Mouse (Mus musculus): ENCODE results near the gene Gimap8. TPM values are rescaled to one million over a fixed set of nuclear protein-coding genes. Genes with fewer than 3 reads are reported as not detected.
"Not testable (repeated sequence)": the region's sequence is repeated elsewhere in the genome, so short reads cannot be mapped to it uniquely, and the experiment has no call there.

Gimap8 gene
- total RNA-seq, 2 experiments from 2014 or later, result 1.3 to 1.8 TPM

DNA sequence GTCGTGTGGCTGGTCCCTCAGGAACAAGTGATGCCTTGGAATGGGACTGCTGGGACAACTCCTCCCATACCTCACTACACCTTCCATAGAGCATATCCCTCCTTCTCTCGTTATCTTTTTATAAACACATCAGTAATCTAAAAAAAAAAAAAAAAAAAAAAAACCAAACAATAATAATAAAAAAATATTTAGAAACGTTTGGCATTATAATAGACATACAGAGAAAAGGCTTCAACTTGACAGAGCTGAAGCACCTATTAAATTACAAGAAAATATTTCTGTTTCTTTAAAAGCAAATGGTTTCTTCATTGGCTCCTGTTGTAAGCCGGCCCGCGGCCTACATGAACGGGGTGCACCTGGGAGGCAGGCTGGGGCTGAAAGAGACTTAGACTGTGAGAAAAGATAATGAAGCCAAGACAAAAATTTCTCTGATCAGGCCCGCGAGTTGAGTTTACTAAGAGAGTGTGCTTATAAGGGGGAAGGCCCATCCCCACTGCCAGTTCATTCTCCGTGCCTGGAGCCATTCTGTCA lies 28.4 kb downstream of the Gimap8 start:
- DNase-seq (ENCODE audit: extremely low spot score in 1 of 2, low spot score in 2 of 2), result no peak

GRCm38 (mm10) chr6:48675931-48676859 lies 29.2 kb downstream of the Gimap8 start, which contains the start of gene Gimap9:
TSS of gene Gimap9 (plus strand) at chr6:48676129.
- DNase-seq (ENCODE audit: extremely low spot score in 1 of 2, low spot score in 2 of 2), result peak in 1 of 2 experiments; percentile 36
- intact Hi-C loops (cut with DNase I), result no loop called here

More for the DNA sequence above, 28.4 kb downstream of the Gimap8 start:
- intact Hi-C loops (cut with DNase I), result no loop called here

DNA sequence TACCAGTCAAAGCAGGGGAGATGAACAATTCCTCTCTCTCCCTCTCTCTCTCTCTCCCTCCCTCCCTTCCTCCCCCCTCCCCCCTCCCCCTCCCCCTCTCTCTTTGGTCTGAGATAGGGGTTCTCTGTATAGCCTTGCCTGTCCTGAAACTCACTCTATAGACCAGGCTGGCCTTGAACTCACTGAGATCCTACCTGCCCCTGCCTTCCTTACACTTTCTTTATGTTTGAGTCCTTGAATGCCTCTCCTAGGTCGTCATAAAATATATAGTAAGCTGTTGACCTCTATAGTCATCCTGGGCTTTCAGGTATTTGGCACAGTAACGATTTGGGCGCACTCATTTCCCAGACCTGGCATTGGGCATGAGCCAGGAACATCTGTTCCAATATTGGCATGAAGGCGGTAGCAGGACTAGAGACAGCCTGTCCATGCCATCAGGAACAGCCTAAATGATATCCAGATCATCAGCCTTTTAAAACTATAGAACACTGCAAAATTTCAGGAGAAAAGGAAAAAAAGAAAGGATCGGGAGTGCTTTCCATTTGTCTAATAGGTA lies 29.9 kb downstream of the Gimap8 start:
- intact Hi-C loops (cut with DNase I), result no loop called here

GRCm38 (mm10) chr6:48677492-48678345 lies 30.7 kb downstream of the Gimap8 start:
- DNase-seq (ENCODE audit: extremely low spot score in 1 of 2, low spot score in 2 of 2), result no peak
- intact Hi-C loops (cut with DNase I), result no loop called here

More for the DNA sequence above, 29.9 kb downstream of the Gimap8 start:
- no peak for DNase-seq (ENCODE audit: extremely low spot score in 1 of 2, low spot score in 2 of 2)

DNA sequence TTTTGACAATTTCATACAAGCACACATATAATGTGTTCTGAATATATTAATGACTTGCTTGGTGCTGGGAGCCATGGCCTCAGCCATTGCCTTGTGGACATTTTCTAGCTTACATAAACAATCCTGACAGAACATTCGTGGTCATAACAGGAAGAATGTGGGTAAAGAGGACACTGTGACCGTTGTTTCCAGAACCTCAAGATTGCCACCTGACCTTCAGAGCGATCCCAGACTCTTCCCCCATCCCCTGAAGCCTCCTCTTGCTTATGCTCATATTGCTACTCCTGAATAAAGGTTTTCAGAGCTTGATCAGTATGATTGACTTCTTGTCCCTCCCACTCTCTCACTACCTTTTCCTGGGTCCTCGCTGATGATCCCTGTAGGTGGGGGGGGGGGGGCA lies 31.4 kb downstream of the Gimap8 start:
- DNase-seq (ENCODE audit: extremely low spot score in 1 of 2, low spot score in 2 of 2), result no peak
- intact Hi-C loops (cut with DNase I), result no loop called here

GRCm38 (mm10) chr6:48679701-48680100 lies 32.7 kb downstream of the Gimap8 start:
- intact Hi-C loops (cut with DNase I), result no loop called here
- no peak for DNase-seq (ENCODE audit: extremely low spot score in 1 of 2, low spot score in 2 of 2)

GRCm38 (mm10) chr6:48680421-48680820 lies 33.4 kb downstream of the Gimap8 start:
- intact Hi-C loops (cut with DNase I), result no loop called here
- DNase-seq (ENCODE audit: extremely low spot score in 1 of 2, low spot score in 2 of 2), result no peak

DNA sequence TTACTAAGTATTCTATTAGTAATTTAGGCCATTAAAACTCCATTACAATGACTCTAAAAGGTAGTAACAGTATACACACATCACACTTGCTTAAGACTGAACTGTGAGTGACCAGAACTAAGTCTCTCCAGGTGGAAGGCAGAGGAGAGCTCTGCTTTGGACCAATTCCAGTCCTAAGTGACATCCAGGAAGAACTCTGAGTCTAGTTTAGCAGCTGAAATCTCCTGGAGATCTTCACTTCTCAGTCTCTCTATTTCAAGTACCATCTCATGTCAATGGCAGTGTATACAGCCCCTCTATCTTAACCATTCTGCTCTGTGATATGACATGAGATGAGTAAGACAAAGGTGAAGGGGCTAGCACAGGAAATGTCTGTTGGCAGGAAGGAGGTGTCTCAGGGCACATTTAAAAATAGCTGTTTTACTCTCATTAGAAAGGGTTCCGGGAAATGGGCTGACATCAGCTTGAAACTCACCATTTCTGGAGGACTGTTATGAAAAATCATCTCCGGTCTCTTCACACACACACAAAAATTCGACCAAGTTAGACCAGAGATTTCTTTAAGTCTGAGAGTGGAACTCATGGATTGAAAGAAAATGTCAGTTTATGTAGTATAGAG lies 34.5 kb downstream of the Gimap8 start:
- no peak for DNase-seq (ENCODE audit: extremely low spot score in 1 of 2, low spot score in 2 of 2)
- intact Hi-C loops (cut with DNase I), result no loop called here

DNA sequence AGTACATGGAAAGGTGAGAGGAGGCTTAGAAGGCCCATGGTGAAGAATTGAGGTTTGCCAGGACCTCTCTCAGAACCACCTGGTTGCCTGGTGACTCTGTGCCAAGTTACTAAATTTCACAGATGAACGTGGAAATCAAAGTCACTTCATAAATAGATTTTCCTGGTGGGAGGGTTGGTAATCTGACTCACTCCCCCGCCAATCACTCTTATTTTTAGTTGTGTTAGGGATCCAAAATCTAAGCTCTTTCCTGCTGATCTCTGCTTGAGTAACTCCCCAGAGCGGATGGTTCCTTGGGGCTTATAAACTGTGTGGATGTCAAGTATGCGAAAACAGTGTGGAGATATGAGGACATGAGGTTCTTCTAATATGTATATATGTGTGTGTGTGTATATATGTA lies 35.2 kb downstream of the Gimap8 start:
- DNase-seq (ENCODE audit: extremely low spot score in 1 of 2, low spot score in 2 of 2), result no peak
- intact Hi-C loops (cut with DNase I), result no loop called here

DNA sequence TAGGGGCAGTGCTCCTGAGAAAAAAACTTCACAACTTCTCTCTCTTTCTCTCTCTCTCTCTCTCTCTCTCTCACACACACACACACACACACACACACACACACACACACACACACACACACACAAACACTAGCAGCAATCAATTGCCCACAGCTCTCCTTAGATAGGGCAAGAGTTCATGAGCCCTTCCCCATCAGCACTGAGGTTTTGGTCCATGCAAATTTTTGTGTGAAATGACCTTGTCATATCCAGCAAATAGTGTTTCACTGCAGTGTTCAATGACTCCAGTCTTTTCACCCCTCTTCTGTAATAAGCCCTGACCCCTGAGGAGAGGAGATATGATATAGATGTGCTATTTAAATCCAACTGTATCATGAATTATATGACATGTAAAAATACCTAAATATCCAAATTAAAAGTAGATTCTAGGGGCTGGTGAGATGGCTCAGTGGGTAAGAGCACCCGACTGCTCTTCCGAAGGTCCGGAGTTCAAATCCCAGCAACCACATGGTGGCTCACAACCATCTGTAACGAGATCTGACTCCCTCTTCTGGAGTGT lies 36.3 kb downstream of the Gimap8 start:
- intact Hi-C loops (cut with DNase I); DNase-seq (ENCODE audit: extremely low spot score in 1 of 2, low spot score in 2 of 2): not testable (repeated sequence)

DNA sequence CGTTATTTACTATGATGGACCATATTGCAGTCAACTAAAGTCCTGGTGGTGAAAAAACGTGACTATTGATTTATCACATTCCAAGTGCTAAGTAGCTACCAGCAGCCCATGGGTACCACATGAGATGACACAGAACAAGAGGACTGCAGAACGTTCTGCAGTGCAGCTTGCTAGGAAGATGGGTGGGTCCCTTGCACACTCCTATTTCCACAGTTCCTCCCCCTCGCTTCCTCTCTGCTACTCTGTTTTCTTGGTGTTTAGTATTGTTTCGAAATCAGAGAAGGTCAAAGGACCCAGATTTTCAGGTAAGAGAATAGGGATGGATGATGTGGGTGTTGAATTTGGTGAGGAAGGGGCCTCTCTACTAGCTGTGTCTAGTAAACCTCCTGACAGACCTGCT lies 37.3 kb downstream of the Gimap8 start, which contains the start of gene Gimap4:
Gimap4 (plus strand) TSS at position 231 of the 400 bp plus-strand sequence.
- intact Hi-C loops (cut with DNase I), result no loop called here
- no peak for DNase-seq (ENCODE audit: extremely low spot score in 1 of 2, low spot score in 2 of 2)

DNA sequence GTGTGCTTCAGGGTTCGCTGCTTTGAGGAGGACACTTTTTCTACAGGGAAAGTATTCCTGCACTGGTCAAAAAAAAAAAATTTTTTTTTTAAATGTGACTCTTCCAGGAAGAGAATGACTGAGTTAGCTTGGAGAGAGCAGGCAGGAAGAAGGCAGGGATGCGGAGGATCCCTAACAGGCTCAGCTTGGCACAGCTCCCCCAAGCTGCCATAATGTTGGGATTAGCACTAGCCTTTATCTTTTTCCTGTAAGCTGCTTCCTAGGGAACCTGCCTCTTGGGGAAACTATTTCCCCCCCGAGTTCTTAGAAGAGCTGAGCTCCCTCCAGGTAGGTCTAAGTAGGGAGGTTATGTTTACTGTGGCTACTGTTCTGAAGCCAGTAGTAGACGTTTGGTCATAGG lies 37.8 kb downstream of the Gimap8 start:
- intact Hi-C loops (cut with DNase I), result no loop called here
- DNase-seq (ENCODE audit: extremely low spot score in 1 of 2, low spot score in 2 of 2), result no peak

DNA sequence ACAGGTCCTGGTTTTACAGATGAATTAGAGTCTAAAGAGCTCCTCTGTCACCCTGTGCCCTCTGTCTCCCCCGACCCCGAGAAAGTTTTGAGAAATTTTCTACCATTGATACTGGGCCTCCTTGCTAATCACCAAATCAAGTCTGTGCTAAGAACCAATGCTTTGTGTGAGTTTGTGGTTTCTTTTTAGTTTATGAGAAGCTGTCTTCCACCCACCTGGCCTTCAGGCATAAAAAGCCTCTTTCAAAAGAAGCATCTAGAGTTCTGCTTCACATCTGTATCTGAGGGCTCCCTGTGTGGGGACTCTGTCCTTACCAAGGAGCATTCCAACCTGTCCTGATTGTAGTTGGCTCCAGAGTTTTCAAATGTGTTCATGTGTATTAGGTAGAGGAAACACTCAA lies 38.2 kb downstream of the Gimap8 start:
- intact Hi-C loops (cut with DNase I), result no loop called here
- no peak for DNase-seq (ENCODE audit: extremely low spot score in 1 of 2, low spot score in 2 of 2)

- DNase-seq (ENCODE audit: extremely low spot score in 1 of 2, low spot score in 2 of 2), result no peak
- intact Hi-C loops (cut with DNase I), result no loop called here
Measured at GRCm38 (mm10) chr6:48685694-48686665, 38.9 kb downstream of the Gimap8 start.

DNA sequence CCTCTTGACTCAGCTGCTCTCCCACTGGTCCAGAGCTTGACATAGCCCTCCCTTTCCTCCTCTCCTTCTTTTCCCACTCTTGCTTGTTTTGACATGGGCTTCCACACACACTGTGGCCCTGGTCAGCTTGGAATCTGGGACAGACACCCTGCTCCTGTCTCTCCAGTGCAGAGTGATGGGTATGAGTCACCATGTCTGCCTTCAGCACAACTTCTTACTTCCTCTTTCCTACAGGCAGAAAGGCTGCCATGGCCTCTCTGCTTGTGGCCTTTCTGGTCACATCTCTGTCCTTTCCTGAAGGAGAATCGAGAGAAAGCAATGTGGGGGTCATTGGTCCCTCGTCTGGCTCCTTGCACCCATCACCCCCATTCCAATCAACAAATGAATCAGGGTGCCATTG lies 40.0 kb downstream of the Gimap8 start:
- DNase-seq (ENCODE audit: extremely low spot score in 1 of 2, low spot score in 2 of 2), result no peak
- intact Hi-C loops (cut with DNase I), result no loop called here

DNA sequence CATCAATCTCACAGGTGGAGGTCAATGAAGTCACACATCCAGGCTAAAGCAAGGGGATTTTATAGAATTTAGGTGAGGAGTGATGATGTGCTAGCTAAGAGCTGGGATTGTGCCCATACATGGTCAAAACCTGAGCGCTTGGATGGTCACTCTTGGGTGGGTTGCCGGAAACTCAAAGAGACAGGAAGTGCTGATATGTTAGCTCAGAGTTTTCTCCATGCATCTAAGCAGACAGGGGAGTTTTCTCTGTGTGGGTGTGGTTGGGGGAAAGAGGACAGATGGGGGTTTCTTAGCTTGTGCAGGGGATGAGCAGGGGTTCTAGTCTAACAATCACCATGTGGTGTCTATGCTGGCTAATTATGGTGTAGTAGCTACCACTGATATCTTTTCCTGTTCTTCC lies 42.3 kb downstream of the Gimap8 start:
- no peak for DNase-seq (ENCODE audit: extremely low spot score in 1 of 2, low spot score in 2 of 2)
- intact Hi-C loops (cut with DNase I), result no loop called here

GRCm38 (mm10) chr6:48692962-48693361 lies 45.9 kb downstream of the Gimap8 start:
- DNase-seq (ENCODE audit: extremely low spot score in 1 of 2, low spot score in 2 of 2), result no peak
- intact Hi-C loops (cut with DNase I), result no loop called here
